Mouse (Mus musculus) ES-E14 (cell line): ENCODE measurements around the gene Cd68. TPM values are rescaled to one million over a fixed set of nuclear protein-coding genes. Genes with fewer than 3 reads are reported as not detected.

Source experiments
- DNase-seq: peaks from one replicate; pipeline ENCODE4 v3.0.0-alpha.2; 2013; ENCODE audit warnings: low read depth, low spot score
- H3K27ac ChIP-seq: 2 replicates; pipeline ENCODE4 v1.5.1; 2012; ENCODE audit warnings: low read depth, mild to moderate bottlenecking, low read length, moderate library complexity, mixed read lengths; ENCODE audit not compliant: poor library complexity, insufficient read depth, severe bottlenecking
- H3K36me3 ChIP-seq: 2 replicates; pipeline ENCODE4 v1.6.1; 2012; ENCODE audit warnings: mild to moderate bottlenecking, low read length, moderate library complexity, mixed read lengths; ENCODE audit not compliant: control insufficient read depth, poor library complexity, insufficient read depth, severe bottlenecking
- H3K4me1 ChIP-seq, 2 experiments: fragments of 150-350 bp in 1 of 2; sonication (generic) in 1 of 2; 2 replicates each; pipeline ENCODE4 v1.6.1; 2012; ENCODE audit warnings: low read length in 2 of 2, mild to moderate bottlenecking in 1 of 2, mixed read lengths in 1 of 2; ENCODE audit not compliant: control insufficient read depth in 2 of 2, insufficient read depth in 2 of 2, poor library complexity in 1 of 2
- H3K4me3 ChIP-seq, 2 experiments: fragments of 150-350 bp in 1 of 2; sonication (generic) in 1 of 2; 2 replicates each; pipeline ENCODE4 v1.5.1; 2012; ENCODE audit warnings: low read length in 2 of 2, low read depth in 1 of 2, mild to moderate bottlenecking in 1 of 2, mixed read lengths in 1 of 2; ENCODE audit not compliant: insufficient read depth in 1 of 2, poor library complexity in 1 of 2, severe bottlenecking in 1 of 2
- H3K9ac ChIP-seq: 2 replicates; pipeline ENCODE4 v1.6.1; 2012; ENCODE audit warnings: low read depth, mild to moderate bottlenecking, low read length, mixed read lengths; ENCODE audit not compliant: poor library complexity, insufficient read depth, severe bottlenecking
- H3K9me3 ChIP-seq: fragments of 150-350 bp; sonication (generic); 2 replicates; pipeline ENCODE4 v1.6.1; 2012; ENCODE audit warnings: low read depth, mild to moderate bottlenecking, low read length; ENCODE audit not compliant: control insufficient read depth, insufficient read depth
- CHD2 ChIP-seq: IDR thresholded peaks from 2 replicates; pipeline ENCODE4 v1.6.1; 2014; ENCODE audit warnings: mild to moderate bottlenecking, low read depth, low read length, inconsistent platforms
- HCFC1 ChIP-seq: IDR thresholded peaks from 2 replicates; pipeline ENCODE4 v1.6.1; 2012; ENCODE audit warnings: low read length, inconsistent platforms, borderline replicate concordance; ENCODE audit not compliant: insufficient read depth
- MAFK ChIP-seq: IDR thresholded peaks from 2 replicates; pipeline ENCODE4 v1.6.1; 2014; ENCODE audit warnings: mild to moderate bottlenecking, low read depth, low read length, inconsistent platforms; ENCODE audit not compliant: insufficient read depth
- ZC3H11A ChIP-seq: IDR thresholded peaks from 2 replicates; pipeline ENCODE4 v1.6.1; 2012; ENCODE audit warnings: low read depth, mild to moderate bottlenecking, inconsistent platforms, low read length, borderline replicate concordance
- ZNF384 ChIP-seq: IDR thresholded peaks from 2 replicates; pipeline ENCODE4 v1.6.1; 2012; ENCODE audit warnings: low read depth, low read length, inconsistent platforms
- in situ Hi-C, 2 experiments: fragments of 600-800 bp; cut with MboI; formaldehyde crosslinking; loops; one replicate each; pipeline ENCODE4 v1.15.1; 2025; ENCODE audit warnings: low sequenced_read_pairs in 2 of 2, inconsistent platforms in 1 of 2; ENCODE audit not compliant: unreplicated experiment in 2 of 2
- total RNA-seq: library from RNA; depleted of rRNA; stranded (reverse); fragments of 300-350 nt; gene quantifications from 2 replicates; pipeline ENCODE4 v1.2.3, GENCODE M21; 2012

Cd68 gene
- total RNA-seq, 1 experiment, result 23.4 TPM

GRCm38 (mm10) chr11:69685526-69686148 lies 19.7 kb upstream of the Cd68 start, which contains the start of gene Tnfsf13:
Gene Tnfsf13 (minus strand): TSS chr11:69685784.
- peak within 1 kb of the TSS; percentile 71 for H3K9ac ChIP-seq
- H3K27ac ChIP-seq, result peak within 1 kb of the TSS; percentile 53; the same call in 1 of the 2 replicates
- DNase-seq, result no peak

GRCm38 (mm10) chr11:69684936-69685335 lies 19.0 kb upstream of the Cd68 start:
- H3K9ac ChIP-seq, result peak overlapping the region; percentile 71
- H3K4me1 ChIP-seq, result peaks cover 6 to 32% of the 10 kb centered on the region in 2 experiments
- in situ Hi-C loops, result no loop called here
- H3K27ac ChIP-seq, result peak overlapping the region; percentile 42; the same call in 1 of the 2 replicates
- no peaks in the 10 kb centered on the region for H3K9me3 ChIP-seq
- DNase-seq, result no peak
- TF ChIP-seq HCFC1 (no peak), ZNF384 (no peak), ZC3H11A (no peak), CHD2 (no peak), MAFK (no peak)
- H3K36me3 ChIP-seq, result peaks cover 4% of the 10 kb centered on the region
- H3K4me3 ChIP-seq, result peak overlapping the region; percentile 38 to 63

More at GRCm38 (mm10) chr11:69685526-69686148, 19.7 kb upstream of the Cd68 start, which contains the start of gene Tnfsf13:
- TF ChIP-seq ZC3H11A (no peak), MAFK (no peak), HCFC1 (no peak), CHD2 (no peak), ZNF384 (no peak)
- Histone ChIP-seq H3K4me3 (peak within 1 kb of the TSS; percentile 38 to 63), H3K36me3 (peaks cover 1% of the 10 kb centered on the region; the same call in 1 of the 2 replicates), H3K9me3 (no peaks in the 10 kb centered on the region), H3K4me1 (peaks cover 11 to 39% of the 10 kb centered on the region in 2 experiments)
- in situ Hi-C loops, result no loop called here

GRCm38 (mm10) chr11:69684128-69684745 lies 18.3 kb upstream of the Cd68 start:
- peaks cover 4 to 28% of the 10 kb centered on the region in 2 experiments for H3K4me1 ChIP-seq
- H3K27ac ChIP-seq, result peak overlapping the region; percentile 33; the same call in 1 of the 2 replicates
- TF ChIP-seq MAFK (no peak), ZNF384 (no peak), CHD2 (no peak)
- in situ Hi-C loops, result no loop called here
- DNase-seq, result no peak
- H3K9me3 ChIP-seq, result no peaks in the 10 kb centered on the region
- peak overlapping the region; percentile 71 for H3K9ac ChIP-seq
- peaks cover 8% of the 10 kb centered on the region for H3K36me3 ChIP-seq
- peak overlapping the region; percentile 38 to 63 for H3K4me3 ChIP-seq

- peak overlapping the region; percentile 71 for H3K9ac ChIP-seq
- no peak for DNase-seq
- H3K9me3 ChIP-seq, result no peaks in the 10 kb centered on the region
- H3K27ac ChIP-seq, result peak overlapping the region; percentile 16; the same call in 1 of the 2 replicates
- peaks cover 11% of the 10 kb centered on the region for H3K36me3 ChIP-seq
- H3K4me3 ChIP-seq, result peak overlapping the region in 1 of 2 experiments; percentile 63; a peak in 2 of 4 replicates
- H3K4me1 ChIP-seq, result peaks cover 2 to 28% of the 10 kb centered on the region in 2 experiments
- in situ Hi-C loops, result no loop called here
- TF ChIP-seq MAFK (no peak), ZNF384 (no peak), HCFC1 (no peak), ZC3H11A (no peak), CHD2 (no peak)
Measured at GRCm38 (mm10) chr11:69683576-69683975, 17.6 kb upstream of the Cd68 start.
